Mouse (Mus musculus): ENCODE data around the gene Slc38a5.

Gene Slc38a5

GRCm38 (mm10) chrX:8271083-8271820 is at the start of gene Slc38a5:
TSS of gene Slc38a5 (plus strand) at chrX:8271133.
- DNase-seq = no peak

- peak; percentile 45 to 60 for DNase-seq
Observed at GRCm38 (mm10) chrX:8222296-8222677, 48.6 kb upstream of the Slc38a5 start.

GRCm38 (mm10) chrX:8222678-8223421 is 48.1 kb upstream of the Slc38a5 start:
- DNase-seq = peak; percentile 43 to 46

- DNase-seq = peak in 1 of 2 experiments; percentile 10
Observed at GRCm38 (mm10) chrX:8223473-8223872, 47.5 kb upstream of the Slc38a5 start.

GRCm38 (mm10) chrX:8230272-8230671 is 40.7 kb upstream of the Slc38a5 start:
- DNase-seq = no peak

GRCm38 (mm10) chrX:8233602-8234001 is 37.3 kb upstream of the Slc38a5 start:
- no peak for DNase-seq

- no peak for DNase-seq
Observed at GRCm38 (mm10) chrX:8236704-8237103, 34.2 kb upstream of the Slc38a5 start.

GRCm38 (mm10) chrX:8238804-8239395 is 32.0 kb upstream of the Slc38a5 start:
- no peak for DNase-seq

GRCm38 (mm10) chrX:8247680-8248079 is 23.3 kb upstream of the Slc38a5 start:
- peak in 1 of 2 experiments; percentile 14 for DNase-seq

GRCm38 (mm10) chrX:8248542-8249120 is 22.3 kb upstream of the Slc38a5 start:
- DNase-seq = no peak

- DNase-seq = no peak
Observed at GRCm38 (mm10) chrX:8251789-8252333, 19.1 kb upstream of the Slc38a5 start.

GRCm38 (mm10) chrX:8252334-8253285 is 18.3 kb upstream of the Slc38a5 start, which contains the start of gene Ftsj1:
TSS of gene Ftsj1 (minus strand) at chrX:8252406.
- DNase-seq = peak; percentile 77 to 81

GRCm38 (mm10) chrX:8253711-8254110 is 17.2 kb upstream of the Slc38a5 start:
- DNase-seq = no peak

- DNase-seq = peak in 1 of 2 experiments; percentile 37
Observed at GRCm38 (mm10) chrX:8255807-8256206, 15.1 kb upstream of the Slc38a5 start.

- no peak for DNase-seq
Observed at GRCm38 (mm10) chrX:8259478-8259877, 11.5 kb upstream of the Slc38a5 start.

- no peak for DNase-seq
Observed at GRCm38 (mm10) chrX:8263156-8263804, 7.7 kb upstream of the Slc38a5 start.

GRCm38 (mm10) chrX:8264222-8264621 is 6.7 kb upstream of the Slc38a5 start:
- DNase-seq = no peak

- no peak for DNase-seq
Observed at GRCm38 (mm10) chrX:8272000-8272399, 1.1 kb downstream of the Slc38a5 start.

GRCm38 (mm10) chrX:8274056-8274455 is 3.1 kb downstream of the Slc38a5 start:
- DNase-seq = no peak

- DNase-seq = no peak
Observed at GRCm38 (mm10) chrX:8288621-8289020, 17.7 kb downstream of the Slc38a5 start.

GRCm38 (mm10) chrX:8309302-8309701 is 38.4 kb downstream of the Slc38a5 start:
- no peak for DNase-seq

Data from cerebellum, postnatal 14 days (tissue).